Mouse (Mus musculus): ENCODE data around the gene Pkmyt1.
"Not testable (repeated sequence)": the region's sequence is repeated elsewhere in the genome, so short reads cannot be mapped to it uniquely, and the experiment has no call there.

Gene Pkmyt1

GRCm38 (mm10) chr17:23747471-23747870 lies 21.3 kb downstream of the Pkmyt1 start:
- no peak for DNase-seq (ENCODE audit: low spot score in 2 of 2)

DNA sequence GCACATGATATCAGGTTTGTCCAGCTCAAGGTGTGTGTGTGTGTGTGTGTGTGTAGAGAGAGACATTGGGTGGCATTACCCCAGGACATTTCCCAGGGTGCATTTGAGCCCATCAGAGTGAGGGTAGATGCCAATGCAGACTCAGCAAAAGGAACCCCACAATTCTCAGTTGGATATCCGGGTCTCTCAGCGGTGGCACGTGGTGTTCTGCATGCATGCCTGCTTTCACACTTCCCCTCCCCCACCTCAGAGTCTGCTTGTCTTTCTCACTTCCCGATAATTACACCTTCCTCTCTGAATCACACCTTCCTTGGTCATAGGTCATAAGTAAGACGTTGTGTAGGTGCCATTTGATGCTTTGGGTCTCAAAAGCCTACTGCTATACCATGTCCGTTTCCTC lies 21.9 kb downstream of the Pkmyt1 start:
- DNase-seq (ENCODE audit: low spot score in 2 of 2), result no peak

DNA sequence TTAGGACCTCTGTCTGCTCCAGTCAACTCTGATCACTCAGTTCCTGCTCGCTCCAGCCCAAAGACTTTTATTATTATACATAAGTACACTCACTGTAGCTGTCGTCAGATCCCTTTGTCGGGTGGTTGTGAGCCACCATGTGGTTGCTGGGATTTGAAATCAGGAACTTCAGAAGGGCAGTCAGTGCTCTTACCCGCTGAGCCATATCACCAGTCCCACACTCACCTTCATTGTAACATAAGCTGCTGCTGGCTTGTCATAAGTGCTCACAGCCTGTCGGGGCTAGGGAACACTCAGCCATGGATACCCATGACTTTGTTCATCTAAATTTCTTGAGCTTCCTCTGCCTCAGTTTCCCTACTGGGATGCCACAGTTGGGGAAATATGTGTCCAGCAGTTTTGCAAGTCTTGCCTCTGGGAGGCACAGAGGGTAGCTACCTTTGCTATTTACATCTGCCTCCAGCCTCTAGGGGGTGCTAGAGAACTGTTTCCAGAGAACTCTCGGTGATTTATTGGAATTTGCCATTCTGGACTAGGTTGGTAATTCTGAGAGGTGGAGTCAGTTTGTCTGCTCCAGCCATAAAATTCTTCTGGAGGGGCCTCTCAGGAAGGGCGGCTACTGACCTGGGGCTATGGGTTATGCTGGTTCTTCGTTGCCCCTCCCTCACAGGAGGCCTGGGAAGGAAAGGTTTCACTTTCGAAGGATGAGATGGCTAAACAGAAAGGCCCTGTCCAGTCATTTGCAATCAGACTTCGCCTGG lies 22.7 kb downstream of the Pkmyt1 start:
- peak in 1 of 2 experiments; percentile 48 for DNase-seq (ENCODE audit: low spot score in 2 of 2)

DNA sequence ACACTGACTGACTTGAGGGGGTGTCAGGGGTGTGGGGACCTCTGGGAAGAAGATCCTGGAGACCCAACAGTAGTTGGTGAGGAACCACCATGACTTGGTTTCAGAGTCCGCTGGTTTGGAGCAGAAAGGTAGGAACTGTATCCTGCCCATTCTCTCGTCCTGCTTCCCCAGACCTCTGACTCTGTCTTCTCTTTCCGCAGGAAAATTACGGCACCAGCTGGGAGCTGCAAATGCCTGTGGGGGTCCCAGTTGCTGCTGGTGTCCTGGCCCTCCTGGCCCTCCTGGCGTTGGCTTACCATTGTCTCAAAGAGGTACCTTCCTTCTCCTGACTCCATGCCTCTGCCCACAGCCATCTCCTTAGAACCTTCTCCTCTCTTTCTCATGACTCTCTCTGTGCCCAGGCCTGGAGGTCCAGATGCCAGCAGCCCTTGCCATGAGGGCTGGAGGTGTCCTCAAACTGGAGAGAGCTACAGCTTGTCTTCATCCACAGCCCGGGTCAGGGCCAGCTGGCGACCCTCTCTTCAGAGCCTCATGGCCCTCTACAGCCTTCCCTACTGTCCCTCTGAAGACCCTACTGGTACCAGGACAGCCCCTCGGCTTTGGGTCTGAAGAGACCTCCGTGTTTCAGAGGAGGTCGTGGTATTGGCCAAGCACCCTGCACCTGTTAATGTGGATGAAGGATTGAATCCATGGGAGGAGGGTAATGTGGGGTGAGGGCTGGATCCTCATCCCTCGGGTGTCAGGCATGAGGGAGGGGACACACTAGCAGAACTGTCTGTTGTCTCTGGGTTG lies 23.5 kb downstream of the Pkmyt1 start:
- DNase-seq (ENCODE audit: low spot score in 2 of 2), result no peak

DNA sequence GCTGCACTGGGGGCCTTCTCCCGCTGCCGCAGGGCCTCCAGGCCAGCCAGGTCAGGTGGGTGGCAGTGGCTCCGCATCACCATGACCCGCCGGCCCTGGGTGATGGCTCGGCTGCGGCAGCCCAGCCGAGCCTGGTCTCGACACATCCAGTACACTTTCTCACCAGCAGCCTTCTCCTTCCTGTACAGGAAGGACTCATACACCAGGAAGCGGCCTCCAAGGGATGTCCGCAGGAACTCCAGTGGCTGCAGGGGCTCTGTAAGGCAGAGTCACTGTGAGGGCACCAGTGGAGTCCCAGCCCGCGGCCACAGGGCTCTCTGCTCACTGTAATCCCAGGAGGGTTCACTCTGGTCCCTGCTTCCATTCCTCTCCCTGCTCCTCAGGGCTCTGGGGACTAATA lies 29.6 kb downstream of the Pkmyt1 start:
- DNase-seq (ENCODE audit: low spot score in 2 of 2), result no peak

- no peak for DNase-seq (ENCODE audit: low spot score in 2 of 2)
Measured at GRCm38 (mm10) chr17:23757581-23757980, 31.4 kb downstream of the Pkmyt1 start.

DNA sequence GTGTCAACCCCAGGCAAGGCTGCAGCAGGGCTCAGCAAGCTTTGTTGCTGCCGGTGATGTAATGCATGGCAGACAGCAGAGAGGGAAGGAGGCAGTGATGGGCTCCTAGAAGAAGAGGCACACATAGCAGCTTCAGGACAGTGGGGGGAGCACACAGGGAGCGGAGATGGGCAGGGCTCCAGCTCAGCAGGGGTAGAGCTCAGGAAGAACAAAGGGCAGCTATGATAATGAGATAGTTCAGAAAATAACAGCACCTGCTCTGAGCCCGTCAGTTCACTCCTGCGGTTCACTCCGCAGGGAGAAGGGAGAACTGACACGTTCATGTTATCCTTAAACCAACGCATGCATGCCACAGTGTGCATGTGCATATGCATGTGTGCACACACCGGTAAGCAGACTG lies 32.7 kb downstream of the Pkmyt1 start:
- no peak for DNase-seq (ENCODE audit: low spot score in 2 of 2)

- DNase-seq (ENCODE audit: low spot score in 2 of 2), result no peak
Measured at GRCm38 (mm10) chr17:23760231-23760630, 34.1 kb downstream of the Pkmyt1 start.

- no peak for DNase-seq (ENCODE audit: low spot score in 2 of 2)
Measured at GRCm38 (mm10) chr17:23761155-23761554, 35.0 kb downstream of the Pkmyt1 start.

DNA sequence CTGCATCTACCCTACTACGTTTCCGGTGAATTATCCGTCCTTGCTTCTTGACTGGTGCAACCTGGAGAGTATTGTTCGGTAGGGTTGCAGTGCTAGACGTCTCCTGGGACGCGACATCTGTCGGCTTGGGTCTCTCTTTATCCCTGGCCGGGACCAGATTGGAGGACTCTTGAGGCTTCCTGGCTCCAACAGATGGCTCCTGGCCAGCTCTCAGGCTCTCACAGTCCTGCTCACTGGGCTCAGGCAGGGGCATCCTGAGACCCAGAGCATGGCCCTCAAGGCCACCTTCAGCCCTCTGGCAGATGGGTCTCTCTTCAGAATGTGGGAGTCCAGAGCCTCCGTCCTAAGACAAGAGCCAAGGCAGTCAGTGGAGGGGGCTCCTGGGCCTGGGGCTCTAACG lies 36.8 kb downstream of the Pkmyt1 start:
- DNase-seq (ENCODE audit: low spot score in 2 of 2), result no peak

DNA sequence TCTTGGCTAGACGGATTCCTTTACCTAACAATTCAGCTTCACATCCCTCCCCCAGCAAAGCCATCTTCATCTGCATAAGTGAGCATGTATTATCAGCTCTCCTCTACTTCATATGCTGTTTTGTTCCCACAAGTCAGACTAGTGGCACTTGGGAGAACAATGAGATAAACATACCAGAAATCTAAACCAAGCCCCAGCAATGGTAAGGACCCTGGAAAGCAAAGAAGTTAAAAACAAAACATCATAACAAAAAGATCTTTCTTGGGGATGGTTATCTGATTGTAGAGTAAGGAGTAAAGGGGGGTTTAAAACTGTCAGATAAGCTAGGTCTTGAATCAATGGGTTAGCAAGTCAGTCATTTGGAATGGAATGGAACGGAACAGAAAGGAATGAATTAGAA lies 44.4 kb downstream of the Pkmyt1 start:
- DNase-seq (ENCODE audit: low spot score in 2 of 2), result no peak

DNA sequence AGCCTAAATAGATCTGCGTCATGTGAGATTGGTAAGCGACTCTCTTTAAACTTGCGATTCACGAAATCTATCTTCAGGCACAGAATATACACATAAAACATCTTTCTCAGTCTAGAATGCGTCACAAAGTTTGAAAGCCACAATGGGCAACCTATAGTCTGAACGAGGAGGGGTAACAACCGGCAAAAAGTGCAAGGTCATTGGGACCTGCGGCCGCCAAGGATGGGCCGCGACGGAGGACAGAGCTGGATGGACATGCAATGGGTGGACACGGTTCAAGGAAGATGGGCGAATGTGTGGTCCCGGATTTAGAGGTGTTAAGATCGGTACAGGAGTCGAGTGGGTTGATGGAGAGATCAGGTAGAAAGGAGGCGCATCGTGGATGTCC lies 44.8 kb downstream of the Pkmyt1 start:
- DNase-seq (ENCODE audit: low spot score in 2 of 2), result no peak

- DNase-seq (ENCODE audit: low spot score in 2 of 2), result peak; percentile 98 to 99
Measured at GRCm38 (mm10) chr17:23771284-23772218, 45.4 kb downstream of the Pkmyt1 start, which contains the start of gene Flywch1. Gene Flywch1 (minus strand): TSS chr17:23771602.

DNA sequence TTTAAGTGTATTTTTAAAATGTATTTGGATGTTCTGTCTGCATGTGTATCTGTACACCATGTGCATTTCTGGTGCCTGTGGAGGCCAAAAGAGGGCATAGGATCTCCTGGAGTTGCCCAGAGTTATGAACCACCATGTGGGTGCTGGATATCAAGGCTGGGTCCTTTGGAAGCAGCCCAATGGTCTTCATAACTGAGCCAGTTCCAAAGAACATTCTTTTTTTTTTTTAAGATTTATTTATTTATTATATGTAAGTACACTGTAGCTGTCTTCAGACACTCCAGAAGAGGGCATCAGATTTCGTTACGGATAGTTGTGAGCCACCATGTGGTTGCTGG lies 46.1 kb downstream of the Pkmyt1 start:
- DNase-seq (ENCODE audit: low spot score in 2 of 2), result not testable (repeated sequence)

- no peak for DNase-seq (ENCODE audit: low spot score in 2 of 2)
Measured at GRCm38 (mm10) chr17:23773676-23774075, 47.5 kb downstream of the Pkmyt1 start.

DNA sequence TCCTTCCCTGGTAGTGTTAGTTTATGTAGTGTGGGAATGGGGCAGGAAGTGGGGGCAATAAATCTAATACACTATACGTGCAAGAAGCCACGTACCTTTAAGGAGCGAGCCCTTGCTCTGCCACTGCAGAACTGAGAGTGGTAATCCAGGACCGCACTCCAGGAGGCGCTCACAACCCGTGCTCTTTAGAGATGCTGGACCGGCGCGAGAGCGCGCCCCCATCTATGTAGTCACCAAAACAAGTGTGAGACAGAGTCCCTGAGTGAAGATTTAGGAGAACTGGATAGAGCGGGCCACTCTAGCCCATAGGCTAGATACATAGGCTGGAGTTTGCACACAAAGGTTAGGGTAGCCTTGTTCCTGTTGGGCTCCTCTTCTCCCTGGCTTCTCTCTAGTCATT lies 48.0 kb downstream of the Pkmyt1 start:
- DNase-seq (ENCODE audit: low spot score in 2 of 2), result peak; percentile 59 to 77

GRCm38 (mm10) chr17:23776216-23776615 lies 50.1 kb downstream of the Pkmyt1 start:
- no peak for DNase-seq (ENCODE audit: low spot score in 2 of 2)

DNA sequence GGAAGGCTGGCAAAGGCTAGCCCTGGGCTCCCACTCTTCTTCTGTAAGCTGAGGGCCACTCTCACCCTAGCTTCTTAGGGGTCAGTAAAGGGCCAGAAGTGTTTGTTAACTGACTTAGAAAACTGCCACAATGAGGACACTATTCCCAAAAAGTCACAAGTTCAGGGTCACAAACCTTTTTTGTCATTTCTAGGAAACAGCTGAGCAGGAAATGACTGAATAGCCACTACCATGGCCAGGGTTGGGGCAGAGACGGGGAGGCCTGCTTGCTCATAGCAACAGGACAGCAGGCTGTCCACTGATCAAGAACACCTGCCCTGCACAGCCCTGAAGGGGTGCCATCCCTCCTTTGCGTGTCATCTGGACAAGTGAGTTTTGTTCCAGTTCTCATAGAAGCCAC lies 51.0 kb downstream of the Pkmyt1 start:
- DNase-seq (ENCODE audit: low spot score in 2 of 2), result no peak

GRCm38 (mm10) chr17:23778447-23778846 lies 52.3 kb downstream of the Pkmyt1 start:
- DNase-seq (ENCODE audit: low spot score in 2 of 2), result no peak

DNA sequence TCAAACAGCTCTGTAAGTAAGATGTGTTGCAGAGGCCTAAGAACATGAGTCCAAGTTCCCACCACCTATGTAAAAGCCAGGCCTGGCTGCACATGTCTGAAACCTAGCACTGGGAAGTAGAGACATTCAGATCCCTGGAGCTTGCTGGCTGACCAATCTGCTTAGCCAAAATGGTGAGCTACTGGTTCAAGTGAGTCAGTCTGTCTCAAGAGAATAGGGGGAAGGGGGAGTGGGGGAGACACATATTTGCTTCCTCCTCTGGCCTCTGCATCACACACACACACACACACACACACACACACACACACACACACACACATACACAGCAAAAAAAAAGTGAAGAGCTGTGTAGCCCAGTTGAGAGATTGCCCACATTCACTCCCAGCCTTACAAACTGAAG lies 57.2 kb downstream of the Pkmyt1 start:
- DNase-seq (ENCODE audit: low spot score in 2 of 2), result no peak

GRCm38 (mm10) chr17:23785561-23786471 lies 59.7 kb downstream of the Pkmyt1 start, which contains the start of gene Flywch2:
Gene Flywch2 (minus strand): TSS chr17:23786081.
- DNase-seq (ENCODE audit: low spot score in 2 of 2), result peak; percentile 88 to 90
